Mouse (Mus musculus) CH12.LX (cell line): ENCODE measurements around the gene Smim1. TPM values are rescaled to one million over a fixed set of nuclear protein-coding genes. Genes with fewer than 3 reads are reported as not detected.

ENCODE experiments used
- polyA plus RNA-seq: library from polyadenylated mRNA; unstranded; fragments of >175 nt; gene quantifications from 2 replicates; pipeline ENCODE4 v1.2.1, GENCODE M21; 2012; ENCODE audit warnings: low read depth; ENCODE audit not compliant: insufficient read length
- total RNA-seq, 2 experiments: library from RNA; depleted of rRNA; stranded (reverse); fragments of 300-350 nt in 1 of 2; fragments of >200 nt in 1 of 2; gene quantifications; 2 replicates each; pipeline ENCODE4 v1.2.3; 2012 to 2014

The Smim1 gene
- total and polyA plus RNA-seq, 3 experiments, result 0.16 to 2.3 TPM; not detected in 1

Other genes starting within 250 kb of the Smim1 start
- gene A430005L14Rik, start 69.0 kb downstream of the Smim1 start, total RNA-seq (2012; rRNA removed), result 41.8 and 42.3 TPM in 2 replicates
- 46.5 and 48.9 TPM in 2 replicates for gene A430005L14Rik, start 69.0 kb downstream of the Smim1 start, total RNA-seq (2014; rRNA removed)
- gene A430005L14Rik, start 69.0 kb downstream of the Smim1 start, polyA plus RNA-seq, result 26.2 and 26.8 TPM in 2 replicates
- gene Dffb, start 51.1 kb downstream of the Smim1 start, total RNA-seq (2012; rRNA removed), result 12.6 and 16.2 TPM in 2 replicates
- gene Dffb, start 51.1 kb downstream of the Smim1 start, total RNA-seq (2014; rRNA removed), result 18.2 and 21.4 TPM in 2 replicates
- gene Dffb, start 51.1 kb downstream of the Smim1 start, polyA plus RNA-seq, result 10.7 and 11.9 TPM in 2 replicates
- gene Cep104, start 51.0 kb downstream of the Smim1 start, total RNA-seq (2012; rRNA removed), result 7.0 and 8.7 TPM in 2 replicates
- 4.1 and 4.6 TPM in 2 replicates for gene Cep104, start 51.0 kb downstream of the Smim1 start, total RNA-seq (2014; rRNA removed)
- gene Cep104, start 51.0 kb downstream of the Smim1 start, polyA plus RNA-seq, result 10.6 and 10.9 TPM in 2 replicates
- gene Lrrc47, start 14.5 kb downstream of the Smim1 start, total RNA-seq (2012; rRNA removed), result 35.0 and 40.1 TPM in 2 replicates
- gene Lrrc47, start 14.5 kb downstream of the Smim1 start, total RNA-seq (2014; rRNA removed), result 16.3 and 16.7 TPM in 2 replicates
- 96.6 and 98.0 TPM in 2 replicates for gene Lrrc47, start 14.5 kb downstream of the Smim1 start, polyA plus RNA-seq
- gene Ccdc27, start 16.4 kb upstream of the Smim1 start, total RNA-seq (2012; rRNA removed), result not detected in 2 replicates
- gene Ccdc27, start 16.4 kb upstream of the Smim1 start, total RNA-seq (2014; rRNA removed), result not detected in 2 replicates
- not detected in 2 replicates for gene Ccdc27, start 16.4 kb upstream of the Smim1 start, polyA plus RNA-seq
- gene Trp73, start 114.0 kb upstream of the Smim1 start, total RNA-seq (2012; rRNA removed), result 27.7 and 34.3 TPM in 2 replicates
- 12.5 and 14.0 TPM in 2 replicates for gene Trp73, start 114.0 kb upstream of the Smim1 start, total RNA-seq (2014; rRNA removed)
- 19.0 and 30.0 TPM in 2 replicates for gene Trp73, start 114.0 kb upstream of the Smim1 start, polyA plus RNA-seq
- 70.1 and 77.6 TPM in 2 replicates for gene Wrap73, start 116.1 kb upstream of the Smim1 start, total RNA-seq (2012; rRNA removed)
- 42.4 and 49.3 TPM in 2 replicates for gene Wrap73, start 116.1 kb upstream of the Smim1 start, total RNA-seq (2014; rRNA removed)
- gene Wrap73, start 116.1 kb upstream of the Smim1 start, polyA plus RNA-seq, result 31.5 and 32.1 TPM in 2 replicates
- gene Tprgl, start 134.4 kb upstream of the Smim1 start, total RNA-seq (2012; rRNA removed), result 47.5 and 48.6 TPM in 2 replicates
- 64.1 and 64.5 TPM in 2 replicates for gene Tprgl, start 134.4 kb upstream of the Smim1 start, total RNA-seq (2014; rRNA removed)
- 62.5 and 67.8 TPM in 2 replicates for gene Tprgl, start 134.4 kb upstream of the Smim1 start, polyA plus RNA-seq
- not detected in 2 replicates for gene Megf6, start 144.5 kb upstream of the Smim1 start, total RNA-seq (2012; rRNA removed)
- not detected in 2 replicates for gene Megf6, start 144.5 kb upstream of the Smim1 start, total RNA-seq (2014; rRNA removed)
- gene Megf6, start 144.5 kb upstream of the Smim1 start, polyA plus RNA-seq, result not detected in 2 replicates